Mouse (Mus musculus) thymus, adult 2 months (tissue): Measurements from ENCODE around the gene Vti1a.

Experiments used
- CTCF ChIP-seq: fragments of 200-500 bp; IDR thresholded peaks from 2 replicates; pipeline ENCODE4 v1.5.1; 2012; ENCODE audit warnings: mild to moderate bottlenecking, control low read depth, low read length, moderate library complexity, borderline replicate concordance; ENCODE audit not compliant: control insufficient read depth, poor library complexity, insufficient read depth; ENCODE audit errors: extremely low read depth
- POLR2A ChIP-seq: fragments of 200-500 bp; IDR thresholded peaks from 2 replicates; pipeline ENCODE4 v1.6.1; 2012; ENCODE audit warnings: mild to moderate bottlenecking, low read length, control low read depth, moderate library complexity; ENCODE audit not compliant: control insufficient read depth, poor library complexity, insufficient read depth; ENCODE audit errors: extremely low read depth

DNA sequence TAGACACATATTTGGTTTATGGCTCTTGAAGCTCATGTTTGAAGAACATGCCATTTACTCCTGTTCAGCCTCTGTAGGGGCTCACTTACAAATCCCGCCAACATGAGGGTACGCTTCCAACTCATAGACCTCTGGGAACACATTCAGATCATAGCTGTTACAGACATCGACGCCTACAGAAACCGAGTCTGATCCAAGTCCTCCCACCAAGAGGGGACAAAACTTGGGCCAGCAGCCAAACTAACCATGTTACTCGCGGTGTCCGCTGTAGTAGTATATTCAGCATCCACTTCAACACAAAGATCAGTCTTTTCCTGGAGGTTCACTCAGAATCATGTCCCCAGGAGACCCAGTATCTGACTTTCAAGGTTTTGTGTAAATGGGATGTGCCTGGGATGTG, 193.5 kb downstream of the Vti1a start:
- no peak for TF ChIP-seq CTCF
- no peak for TF ChIP-seq POLR2A
